ENCODE assay signal across 20 mouse cellular contexts in the genomic region with DNA sequence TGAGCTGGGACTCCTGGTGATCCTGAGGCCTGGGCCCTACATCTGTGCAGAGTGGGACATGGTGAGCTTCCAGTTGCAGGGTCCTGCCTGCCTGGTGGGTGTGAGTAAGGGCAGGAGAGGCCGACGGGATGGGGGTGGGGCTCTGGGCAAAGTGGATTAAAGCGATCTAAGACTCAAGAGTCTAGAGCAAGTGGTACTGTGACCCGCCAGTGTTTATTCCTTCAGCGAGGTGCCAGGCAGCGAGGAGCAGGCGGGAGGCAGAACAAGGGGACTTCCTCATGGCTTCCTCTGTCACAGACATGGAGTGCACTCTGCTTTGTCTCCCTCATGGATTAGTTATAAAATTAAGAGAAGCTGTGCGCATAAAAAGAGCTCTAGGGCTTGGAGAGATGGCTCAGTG.
"Had no signal": no experiment of that assay in that cellular context is flagged by ENCODE, and none has a peak within 500 bp of the region (broad histone marks: within the 10 kb centered on the region; RNA-seq: fewer than 3 reads in every experiment).

No protein-coding gene starts in this region.

- H3K4me2 ChIP-seq: liver, embryonic 15.5 days; midbrain, embryonic 12.5 days; midbrain, embryonic 15.5 days; neural tube, embryonic 13.5 days; neural tube, embryonic 15.5 days; stomach, embryonic 15.5 days had no signal

- ATAC-seq: liver, postnatal 0 days; midbrain, embryonic 15.5 days had no signal

- H3K9ac ChIP-seq: liver, embryonic 15.5 days; liver, postnatal 0 days; midbrain, embryonic 12.5 days; midbrain, embryonic 15.5 days; neural tube, embryonic 13.5 days; neural tube, embryonic 15.5 days; stomach, embryonic 15.5 days had no signal

- H3K27ac ChIP-seq: liver, embryonic 15.5 days; macrophage; midbrain, embryonic 12.5 days; midbrain, embryonic 15.5 days; neural tube, embryonic 13.5 days; neural tube, embryonic 15.5 days; stomach, embryonic 15.5 days; stomach, postnatal 0 days had no signal

- H3K27me3 ChIP-seq: liver, embryonic 15.5 days; megakaryocyte, embryonic 14.5 days; midbrain, embryonic 12.5 days; midbrain, embryonic 15.5 days; neural tube, embryonic 13.5 days; neural tube, embryonic 15.5 days; stomach, embryonic 15.5 days had no signal

- H3K4me1 ChIP-seq: megakaryocyte, embryonic 14.5 days; midbrain, embryonic 12.5 days; midbrain, embryonic 15.5 days; neural tube, embryonic 13.5 days; neural tube, embryonic 15.5 days; stomach, embryonic 15.5 days had no signal

- DNase-seq: liver, postnatal 0 days; lung, adult 2 months; lung, postnatal 10 days; lung, postnatal 36 days; retina, postnatal 1 day; right cerebral cortex, adult 18-20 months; right cerebral cortex, postnatal 25 days; right cerebral cortex, postnatal 4 days; thymus, adult 2 months; thymus, postnatal 25 days; thymus, postnatal 4 days had no signal

- H3K9me3 ChIP-seq: liver, embryonic 15.5 days; midbrain, embryonic 15.5 days; neural tube, embryonic 15.5 days; stomach, embryonic 15.5 days had no signal

- H3K4me3 ChIP-seq: liver, embryonic 15.5 days; megakaryocyte, embryonic 14.5 days; midbrain, embryonic 12.5 days; midbrain, embryonic 15.5 days; neural tube, embryonic 13.5 days; neural tube, embryonic 15.5 days; stomach, embryonic 15.5 days had no signal
